Comparison of ENCODE assay signal across 18 mouse cellular contexts in genomic region chr4:10860825-10861224, GRCm38 (mm10). TPM values are rescaled to one million over a fixed set of nuclear protein-coding genes. Genes with fewer than 3 reads are reported as not detected.
DNase-seq lines count a peak whose midpoint lies in the region; ATAC-seq lines count a peak whose summit lies in the region.
"Had no signal": no experiment of that assay in that cellular context is flagged by ENCODE, and none has a peak within 500 bp of the region (broad histone marks: within the 10 kb centered on the region; RNA-seq: fewer than 3 reads in every experiment).

No protein-coding gene starts in this region.

- 88% methylated on average over 3 of the region's 3 CpGs for WGBS in hindbrain, embryonic 15.5 days
- 87% methylated on average over 3 of the region's 3 CpGs for WGBS in hindbrain, embryonic 10.5 days
- WGBS in midbrain, embryonic 11.5 days: 90% methylated on average over 3 of the region's 3 CpGs
- WGBS in midbrain, embryonic 10.5 days: 80% methylated on average over 3 of the region's 3 CpGs
- 57% methylated on average over 3 of the region's 3 CpGs for WGBS in intestine, embryonic 15.5 days
- WGBS in neural tube, embryonic 15.5 days: 77% methylated on average over 3 of the region's 3 CpGs

- no peaks in the 10 kb centered on the region for H3K27me3 ChIP-seq in hindbrain, embryonic 15.5 days
- no peaks in the 10 kb centered on the region for H3K27me3 ChIP-seq in hindbrain, embryonic 10.5 days (ENCODE audit: insufficient read depth, poor library complexity, severe bottlenecking)
- no peaks in the 10 kb centered on the region for H3K27me3 ChIP-seq in midbrain, embryonic 11.5 days (ENCODE audit: control insufficient read depth, insufficient read depth, low read length)
- no peaks in the 10 kb centered on the region for H3K27me3 ChIP-seq in midbrain, embryonic 10.5 days (ENCODE audit: low read depth, poor library complexity, severe bottlenecking)
- H3K27me3 ChIP-seq in intestine, embryonic 15.5 days (replicated peaks): no peaks in the 10 kb centered on the region
- H3K27me3 ChIP-seq in neural tube, embryonic 15.5 days (replicated peaks): no peaks in the 10 kb centered on the region
- H3K27me3 ChIP-seq: embryonic facial prominence, embryonic 15.5 days; heart, embryonic 12.5 days had no signal

- no peak overlapping the region for H3K4me3 ChIP-seq in hindbrain, embryonic 15.5 days
- H3K4me3 ChIP-seq in hindbrain, embryonic 10.5 days: no peak overlapping the region
- H3K4me3 ChIP-seq in midbrain, embryonic 11.5 days (ENCODE audit: low read depth, low read length): no peak overlapping the region
- no peak overlapping the region for H3K4me3 ChIP-seq in midbrain, embryonic 10.5 days
- H3K4me3 ChIP-seq in intestine, embryonic 15.5 days (replicated peaks): no peak overlapping the region
- H3K4me3 ChIP-seq in neural tube, embryonic 15.5 days (replicated peaks): no peak overlapping the region
- H3K4me3 ChIP-seq: embryonic facial prominence, embryonic 15.5 days; erythroblast, embryonic 14.5 days; gastrocnemius, adult 2 months had no signal

- DNase-seq in hindbrain, embryonic 10.5 days (ENCODE audit: low spot score): no peak
- peak; percentile 60 for DNase-seq in midbrain, embryonic 11.5 days (ENCODE audit: low spot score, missing footprints)
- DNase-seq in midbrain, embryonic 10.5 days (ENCODE audit: low spot score): no peak
- DNase-seq in layer of hippocampus, postnatal 25 days (ENCODE audit: extremely low spot score in 1 of 2, low spot score in 1 of 2): no peak
- DNase-seq: adrenal gland, postnatal 10 days; cerebellum, adult 11 months; cerebellum, adult 8-10 months; cerebellum, postnatal 14 days; embryo, embryonic 11 days; gastrocnemius, adult 2 months; gastrocnemius, postnatal 25 days had no signal

- no peaks in the 10 kb centered on the region for H3K4me1 ChIP-seq in hindbrain, embryonic 15.5 days (replicated peaks)
- 0 out of 2 replicates have a peak, but pooled peaks cover 5% of the 10 kb centered on the region for H3K4me1 ChIP-seq in hindbrain, embryonic 10.5 days (replicated peaks)
- H3K4me1 ChIP-seq in midbrain, embryonic 11.5 days (ENCODE audit: control insufficient read depth, insufficient read depth, low read length): no peaks in the 10 kb centered on the region
- peaks cover 4% of the 10 kb centered on the region; the same call in 1 of the 2 replicates for H3K4me1 ChIP-seq in midbrain, embryonic 10.5 days
- H3K4me1 ChIP-seq in intestine, embryonic 15.5 days (replicated peaks): no peaks in the 10 kb centered on the region; the same call in 1 of the 2 replicates
- no peaks in the 10 kb centered on the region for H3K4me1 ChIP-seq in neural tube, embryonic 15.5 days
- H3K4me1 ChIP-seq: heart, embryonic 12.5 days had no signal

- no peak for ATAC-seq in hindbrain, embryonic 15.5 days (ENCODE audit: low FRiP score, low read depth)
- ATAC-seq in midbrain, embryonic 11.5 days (ENCODE audit: low FRiP score): no peak
- peak; percentile 68 for ATAC-seq in intestine, embryonic 15.5 days
- no peak for ATAC-seq in neural tube, embryonic 15.5 days (ENCODE audit: low FRiP score)

- H3K9me3 ChIP-seq in hindbrain, embryonic 15.5 days: no peaks in the 10 kb centered on the region
- H3K9me3 ChIP-seq in hindbrain, embryonic 10.5 days: no peaks in the 10 kb centered on the region
- H3K9me3 ChIP-seq in midbrain, embryonic 11.5 days (ENCODE audit: control insufficient read depth, low read length): no peaks in the 10 kb centered on the region
- no peaks in the 10 kb centered on the region for H3K9me3 ChIP-seq in midbrain, embryonic 10.5 days (replicated peaks)
- H3K9me3 ChIP-seq in intestine, embryonic 15.5 days: no peaks in the 10 kb centered on the region
- H3K9me3 ChIP-seq in neural tube, embryonic 15.5 days (replicated peaks): no peaks in the 10 kb centered on the region
- H3K9me3 ChIP-seq: embryonic facial prominence, embryonic 15.5 days; forebrain, embryonic 10.5 days had no signal

- H3K9ac ChIP-seq in hindbrain, embryonic 15.5 days: no peak overlapping the region
- no peak overlapping the region for H3K9ac ChIP-seq in midbrain, embryonic 11.5 days (ENCODE audit: low read length)
- H3K9ac ChIP-seq in intestine, embryonic 15.5 days: no peak overlapping the region
- no peak overlapping the region for H3K9ac ChIP-seq in neural tube, embryonic 15.5 days (replicated peaks)
- H3K9ac ChIP-seq: embryonic facial prominence, embryonic 15.5 days had no signal

- H3K27ac ChIP-seq in hindbrain, embryonic 15.5 days (replicated peaks): no peak overlapping the region
- no peak overlapping the region for H3K27ac ChIP-seq in hindbrain, embryonic 10.5 days
- no peak overlapping the region for H3K27ac ChIP-seq in midbrain, embryonic 11.5 days (ENCODE audit: low read depth, low read length)
- no peak overlapping the region for H3K27ac ChIP-seq in midbrain, embryonic 10.5 days (replicated peaks)
- H3K27ac ChIP-seq in intestine, embryonic 15.5 days: no peak overlapping the region
- no peak overlapping the region for H3K27ac ChIP-seq in neural tube, embryonic 15.5 days (replicated peaks)
- H3K27ac ChIP-seq: embryonic facial prominence, embryonic 15.5 days; forebrain, embryonic 10.5 days; gastrocnemius, adult 2 months had no signal

- no peaks in the 10 kb centered on the region for H3K36me3 ChIP-seq in hindbrain, embryonic 15.5 days
- H3K36me3 ChIP-seq in hindbrain, embryonic 10.5 days: no peaks in the 10 kb centered on the region
- no peaks in the 10 kb centered on the region for H3K36me3 ChIP-seq in midbrain, embryonic 11.5 days (ENCODE audit: control insufficient read depth, insufficient read depth, low read length)
- no peaks in the 10 kb centered on the region for H3K36me3 ChIP-seq in midbrain, embryonic 10.5 days
- H3K36me3 ChIP-seq in intestine, embryonic 15.5 days: no peaks in the 10 kb centered on the region
- H3K36me3 ChIP-seq in neural tube, embryonic 15.5 days: no peaks in the 10 kb centered on the region
- H3K36me3 ChIP-seq: embryonic facial prominence, embryonic 15.5 days; forebrain, embryonic 10.5 days; heart, embryonic 12.5 days had no signal

- peak overlapping the region; percentile 40; the same call in 1 of the 2 replicates for H3K4me2 ChIP-seq in hindbrain, embryonic 15.5 days
- H3K4me2 ChIP-seq in midbrain, embryonic 11.5 days: no peak overlapping the region
- H3K4me2 ChIP-seq in intestine, embryonic 15.5 days (replicated peaks): peak overlapping the region; percentile 14; the same call in 1 of the 2 replicates
- peak overlapping the region; percentile 44; the same call in 1 of the 2 replicates for H3K4me2 ChIP-seq in neural tube, embryonic 15.5 days
- H3K4me2 ChIP-seq: embryonic facial prominence, embryonic 15.5 days had no signal

RNA-seq across cellular contexts. Expression of gene 2610301B20Rik, which starts 13.5 kb away (rescaled TPM):
- polyA plus RNA-seq in hindbrain, embryonic 15.5 days (2015; fragmentation: Nextera tagmentation; extraction: Ambion mirVana): 41.5 and 42.5 TPM in 2 replicates
- 40.4 and 40.9 TPM in 2 replicates for polyA plus RNA-seq in hindbrain, embryonic 10.5 days (2016; fragmentation: Nextera tagmentation; extraction: Ambion mirVana)
- polyA plus RNA-seq in midbrain, embryonic 11.5 days (2014; fragmentation: Nextera tagmentation; extraction: Ambion mirVana): 63.8 and 66.2 TPM in 2 replicates
- polyA plus RNA-seq in midbrain, embryonic 10.5 days (2016; fragmentation: Nextera tagmentation; extraction: Ambion mirVana): 52.1 and 52.3 TPM in 2 replicates
- 21.4 TPM in 2 replicates for polyA plus RNA-seq in intestine, embryonic 15.5 days (2015; fragmentation: Nextera tagmentation; extraction: Ambion mirVana)
- 36.3 and 38.9 TPM in 2 replicates for polyA plus RNA-seq in neural tube, embryonic 15.5 days (2015; fragmentation: Nextera tagmentation; extraction: Ambion mirVana)
- total RNA-seq in layer of hippocampus, postnatal 25 days (2021): 10 to 100 TPM; 35.5 to 37.6 TPM
